Mouse (Mus musculus) kidney, adult 18-20 months (tissue): ENCODE measurements at regions not wholly inside any gene's neighbourhood (a gene's known extent, or its start where the extent isn't known, plus 50 kb on each side); places are given as distances from the start of the nearest gene placed in this dataset.

ENCODE experiments used
- DNase-seq: peaks from one replicate; pipeline ENCODE4 v3.0.0; 2021

DNA sequence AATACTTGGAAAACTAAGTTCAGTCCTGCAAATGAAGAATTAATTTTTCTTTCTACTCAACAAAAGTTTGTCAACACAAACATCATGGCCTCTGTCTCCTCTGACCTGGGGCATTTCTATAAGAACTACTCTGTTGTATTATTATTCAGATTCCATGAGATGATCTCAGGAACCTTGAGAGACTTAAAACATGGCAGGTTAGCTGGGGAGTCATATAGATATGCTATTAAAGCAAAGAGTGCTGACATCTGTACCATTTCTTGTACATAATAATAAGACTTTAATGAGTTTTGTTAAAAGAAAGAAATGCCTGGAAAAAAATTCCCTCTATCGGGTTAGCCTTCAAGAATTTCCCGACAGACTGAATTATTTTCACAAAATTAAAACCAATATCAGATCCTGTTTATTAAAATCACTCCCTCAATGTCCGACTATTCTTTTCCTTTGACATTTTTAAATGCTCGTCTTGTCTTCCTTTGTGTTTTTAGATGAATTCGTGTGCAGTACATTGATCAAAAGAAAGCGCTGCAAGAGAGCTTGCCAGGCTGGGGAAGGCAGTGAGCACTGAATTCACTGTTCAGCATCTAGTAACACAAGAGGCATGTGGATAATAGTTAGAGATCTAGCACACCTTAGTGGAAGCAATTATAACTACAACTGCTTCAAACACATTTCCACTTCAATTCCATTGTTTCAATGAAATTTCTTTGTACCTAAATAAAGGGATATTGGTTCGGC is 145.0 kb upstream of the Cxadr start:
- no peak for DNase-seq

DNA sequence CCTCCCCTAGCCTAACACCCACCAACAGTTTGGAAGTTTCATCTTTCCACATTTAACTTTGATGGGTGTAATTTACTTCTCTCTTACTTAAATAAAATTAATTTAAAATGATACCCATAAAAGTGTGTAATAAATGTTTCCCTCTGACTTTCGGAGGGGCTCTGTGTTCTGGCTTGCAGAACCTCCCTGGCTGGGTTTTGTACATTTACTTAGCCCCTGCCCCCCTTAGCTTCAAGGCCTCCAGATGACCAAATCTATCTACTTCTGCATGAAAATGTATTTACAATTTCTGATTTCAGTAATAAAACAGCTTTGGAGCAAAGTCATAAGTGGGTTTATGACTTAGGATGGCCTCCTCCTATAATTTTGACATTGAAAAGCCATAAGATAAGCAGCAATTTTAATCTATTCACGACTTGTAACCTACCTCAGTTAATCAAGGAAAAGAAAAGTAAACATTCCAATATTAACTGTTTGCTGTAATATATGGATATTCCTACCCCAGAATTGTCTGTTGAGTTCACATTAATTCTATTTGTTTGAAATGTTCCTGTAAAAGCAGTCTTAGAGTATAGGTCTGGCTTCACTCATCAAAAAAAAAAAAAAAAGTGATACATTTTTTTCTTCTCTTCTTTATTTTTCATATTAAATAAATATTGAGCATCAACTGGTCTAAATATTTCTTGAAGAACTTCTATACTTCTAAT is 147.2 kb upstream of the Cxadr start:
- DNase-seq = no peak

DNA sequence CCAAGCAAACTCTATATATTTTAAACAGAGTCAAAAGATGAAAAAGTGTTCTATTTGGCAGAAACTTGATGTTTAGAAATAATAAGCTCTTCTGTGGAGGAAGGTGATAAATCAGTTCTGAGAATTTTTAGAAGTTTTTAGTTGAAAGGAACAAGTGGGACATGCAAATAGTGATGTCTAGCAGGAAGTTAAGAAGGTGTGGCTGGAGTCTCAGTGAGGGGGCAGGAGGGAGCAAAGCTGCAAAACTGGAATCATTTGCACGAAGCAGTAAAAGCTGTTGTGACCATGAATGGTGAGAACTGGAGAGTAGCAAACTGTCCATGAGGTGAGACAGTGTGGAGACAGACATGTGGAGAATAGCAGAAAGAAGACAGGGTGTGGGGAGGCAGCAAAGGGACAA is 157.1 kb upstream of the Cxadr start:
- no peak for DNase-seq

DNA sequence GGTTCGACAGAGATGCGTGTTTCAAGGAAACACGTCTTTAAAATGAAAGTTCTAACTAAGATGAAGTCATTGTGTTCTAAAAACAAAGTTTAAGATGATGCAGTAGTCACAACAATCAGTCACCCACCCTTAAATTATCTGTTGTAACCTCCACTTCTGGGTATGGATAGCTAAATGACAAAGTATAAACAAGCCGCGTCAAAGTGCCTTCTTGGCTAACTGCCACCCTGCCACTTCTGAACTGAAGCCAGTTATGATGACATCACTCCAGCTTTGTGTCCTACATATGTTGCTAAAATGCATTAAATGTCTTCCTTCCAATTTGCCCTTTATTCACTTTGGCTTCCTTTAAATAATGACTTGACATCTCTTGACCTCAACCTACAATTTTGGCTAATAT is 165.8 kb upstream of the Cxadr start:
- no peak for DNase-seq

DNA sequence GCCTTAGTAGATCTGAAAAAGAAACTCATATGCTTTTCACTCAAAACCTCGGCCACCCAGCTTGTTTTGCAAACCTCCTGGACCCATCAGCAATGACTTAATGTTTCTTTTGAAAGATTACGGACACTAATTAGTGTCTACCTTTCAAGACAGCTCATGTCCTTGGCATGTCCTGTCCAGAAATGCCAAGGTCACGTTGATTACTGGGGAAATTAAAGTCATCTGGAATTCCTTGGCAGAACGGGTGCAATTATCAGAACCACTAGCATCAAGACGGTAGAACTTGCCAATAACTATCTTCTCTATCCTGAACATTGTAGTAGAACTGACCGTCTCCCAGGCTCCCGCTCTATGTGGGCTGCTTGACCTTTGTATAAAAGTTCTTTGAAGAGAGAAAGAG is 166.8 kb upstream of the Cxadr start:
- no peak for DNase-seq

DNA sequence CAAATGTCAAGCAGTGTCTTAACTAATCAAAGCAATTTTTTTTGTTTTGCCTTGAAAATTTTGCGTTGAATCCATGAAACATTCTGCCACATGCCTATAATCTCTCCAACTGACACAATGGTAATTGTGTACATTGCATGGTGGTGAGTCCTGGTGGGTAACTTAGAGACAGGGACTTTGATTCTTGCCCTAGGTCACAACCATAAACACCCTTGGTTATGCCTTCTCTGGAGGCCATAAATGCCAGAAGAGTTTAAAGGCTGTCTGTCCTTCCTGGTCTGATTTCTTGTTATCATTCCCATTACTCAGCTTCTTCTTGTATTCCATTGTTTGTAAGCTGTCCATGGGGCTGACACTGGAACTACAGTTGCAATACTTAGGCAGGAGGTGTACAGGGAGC is 179.6 kb upstream of the Cxadr start:
- no peak for DNase-seq

DNA sequence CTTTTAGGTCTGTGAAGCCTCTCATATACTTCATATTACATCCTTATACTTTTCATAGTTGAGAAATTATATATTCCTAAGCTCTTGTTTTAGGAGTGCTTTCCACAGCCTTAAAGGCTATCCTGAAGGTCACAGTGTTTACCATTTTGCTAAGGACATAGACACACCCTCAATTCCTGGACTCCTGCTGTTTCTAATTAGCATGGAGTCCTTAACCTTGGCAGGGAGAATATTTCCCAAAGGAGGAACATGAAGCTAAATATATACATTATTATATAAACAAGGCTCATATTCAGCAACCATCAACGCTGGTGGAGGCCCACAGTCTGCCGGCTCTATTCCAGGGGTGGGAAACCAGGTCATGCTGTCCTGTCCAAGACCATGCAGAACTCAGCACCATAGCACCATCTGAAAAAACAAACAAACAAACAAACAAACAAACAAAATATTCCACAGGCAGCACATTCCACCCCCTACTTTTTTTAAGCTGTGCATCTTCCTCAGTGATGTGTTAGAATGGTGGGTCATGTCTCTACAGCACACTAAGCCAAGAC is 180.9 kb upstream of the Cxadr start:
- no peak for DNase-seq

DNA sequence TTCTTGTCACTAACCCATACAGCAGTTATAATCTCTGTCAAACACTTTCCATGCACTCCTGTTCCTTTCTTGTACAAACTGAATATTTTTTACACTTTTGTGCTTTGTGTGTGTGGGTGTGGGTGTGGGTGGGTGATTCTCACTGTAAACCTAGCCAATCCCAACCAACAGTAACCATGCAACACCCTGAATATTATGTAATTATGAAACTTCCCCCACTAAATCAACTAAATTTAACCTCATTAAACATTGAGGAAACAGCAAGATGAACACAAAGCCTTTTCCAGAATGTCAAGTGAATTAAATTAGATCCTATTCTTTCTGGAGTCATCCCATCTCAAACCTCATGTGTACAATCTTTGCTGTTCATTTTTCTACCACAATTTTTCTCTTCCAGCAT is 197.0 kb upstream of the Cxadr start:
- DNase-seq = no peak

DNA sequence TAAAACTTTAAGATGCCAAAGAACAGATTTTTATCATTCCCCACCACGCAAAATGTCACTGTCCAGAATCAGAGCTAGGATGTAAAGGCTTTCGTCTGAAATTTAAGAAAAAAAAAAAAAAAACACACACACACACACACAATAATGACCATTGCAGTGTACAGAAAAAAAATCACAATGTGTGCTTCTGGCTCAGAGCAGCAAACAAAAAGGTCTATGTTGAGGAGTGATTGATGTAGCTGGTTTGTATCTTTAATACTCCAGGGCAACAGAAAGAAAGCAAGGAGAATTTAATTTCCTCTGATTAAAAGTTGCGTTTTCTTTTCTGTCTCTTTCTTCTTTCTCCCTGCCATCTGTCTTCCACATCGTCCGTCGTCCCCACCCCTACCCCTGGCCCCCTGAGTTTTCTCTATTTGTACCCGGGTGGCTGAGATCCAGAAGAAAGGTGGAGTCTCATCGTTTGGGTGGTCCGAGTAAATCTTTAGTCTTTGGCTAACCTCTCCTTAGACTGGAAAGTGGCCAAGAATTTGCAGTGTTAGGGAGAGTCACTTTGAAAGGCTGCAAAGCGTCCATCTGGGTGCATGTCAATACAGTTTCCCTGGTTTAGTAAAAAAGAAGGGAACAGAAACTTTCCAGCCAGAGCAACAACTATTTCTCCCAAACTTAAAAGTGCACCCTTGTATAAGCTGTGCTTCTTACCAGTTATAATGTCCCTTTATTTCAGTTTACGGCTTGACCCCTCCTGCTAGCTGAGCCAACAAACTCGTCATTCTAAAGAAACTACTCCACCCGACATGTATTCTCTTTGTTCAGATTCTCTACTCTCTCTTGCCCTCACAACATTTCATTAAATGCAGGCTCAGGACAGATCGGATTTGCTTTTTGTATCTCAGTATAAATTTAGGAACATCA is 199.6 kb upstream of the Cxadr start:
- DNase-seq = no peak

DNA sequence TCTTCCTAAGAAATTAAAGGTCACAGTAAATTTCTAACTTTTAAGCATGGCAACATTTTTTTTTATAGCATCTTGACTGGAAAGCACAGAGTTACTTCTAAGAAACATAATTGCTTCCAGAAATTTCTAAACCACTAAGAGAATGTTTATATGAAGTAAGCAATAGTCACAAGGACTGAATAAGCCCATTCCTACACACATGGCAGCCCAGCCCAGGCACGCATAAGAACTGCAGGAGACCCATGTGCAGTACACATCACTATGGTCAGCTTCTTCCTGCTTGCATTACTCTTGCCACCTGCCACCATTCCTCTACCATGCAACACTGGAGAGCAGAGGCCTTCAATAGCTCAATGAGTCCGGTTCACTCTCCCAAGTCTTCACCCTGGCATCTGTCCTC is 201.4 kb upstream of the Cxadr start:
- DNase-seq = no peak

DNA sequence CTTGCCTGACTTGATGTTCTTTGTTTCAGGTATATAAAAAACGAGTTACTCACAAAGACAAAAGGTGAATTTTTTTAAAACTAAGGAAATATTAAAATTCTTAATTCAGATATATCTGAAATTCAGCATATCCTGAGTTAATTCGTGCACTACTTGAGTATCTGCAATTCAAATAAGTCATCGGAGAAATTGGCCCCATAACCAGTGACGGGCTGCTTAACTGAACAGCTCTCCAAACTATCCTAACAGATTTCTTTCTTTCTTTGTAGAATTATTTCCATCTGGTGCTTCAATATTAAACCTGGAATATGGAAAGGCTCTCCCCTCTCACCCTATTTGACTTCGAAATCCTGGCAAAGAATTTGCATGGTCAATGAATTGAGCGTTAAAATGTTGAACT is 202.2 kb upstream of the Cxadr start:
- no peak for DNase-seq

DNA sequence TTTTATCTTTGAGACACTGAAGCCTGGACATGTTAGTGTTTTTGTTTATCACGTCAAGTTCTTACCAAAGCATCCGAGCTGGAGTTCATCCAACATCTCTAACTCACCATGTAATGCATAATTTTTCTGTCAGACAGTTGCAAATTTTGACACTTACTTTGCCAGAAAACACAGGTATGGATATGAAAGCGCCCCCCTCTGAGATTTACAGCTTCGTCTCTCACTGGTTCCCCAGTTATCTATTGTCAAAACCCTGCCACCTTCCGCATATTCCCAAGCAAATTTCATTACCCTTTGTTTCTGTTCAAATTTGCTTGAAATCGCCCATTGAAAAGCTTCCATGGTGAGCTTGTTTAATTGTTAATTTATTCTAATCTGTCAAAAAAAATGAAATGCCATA is 202.7 kb upstream of the Cxadr start:
- no peak for DNase-seq

DNA sequence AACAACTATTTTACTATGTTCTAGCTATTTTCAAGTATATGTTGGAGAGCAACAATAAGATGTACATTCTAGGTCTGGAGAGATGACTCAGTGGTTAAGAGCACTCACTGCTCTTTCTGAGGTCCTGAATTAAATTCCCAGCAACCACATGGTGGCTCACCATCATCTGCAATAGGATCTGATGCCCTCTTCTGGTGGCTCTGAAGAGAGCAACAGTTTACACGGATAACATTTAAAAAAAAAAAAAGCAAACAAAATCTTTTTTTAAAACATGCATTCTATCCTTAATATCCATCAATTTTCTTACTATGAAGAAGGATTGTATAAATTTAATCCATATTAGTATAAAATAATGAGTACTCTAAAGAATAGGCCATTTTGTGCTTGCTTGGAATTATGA is 204.7 kb upstream of the Cxadr start:
- DNase-seq = no peak

DNA sequence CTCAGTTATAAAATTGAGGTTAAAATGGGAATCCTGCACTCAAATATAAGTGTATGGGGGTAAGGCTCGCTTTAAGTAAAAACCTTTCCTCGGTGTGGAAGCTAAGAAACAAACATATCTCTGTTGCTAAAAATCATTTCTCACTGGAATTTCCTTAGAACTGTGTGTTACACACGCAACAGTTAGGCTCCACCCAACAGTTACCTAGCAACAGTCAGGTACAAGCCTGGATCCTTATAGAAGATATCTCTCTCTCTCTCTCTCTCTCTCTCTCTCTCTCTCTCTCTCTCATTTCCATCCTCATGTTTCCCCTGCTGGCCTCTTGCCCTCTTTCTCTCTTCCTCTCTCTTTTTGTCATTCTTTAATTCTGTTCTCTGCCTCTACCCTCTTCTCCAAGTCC is 211.1 kb upstream of the Cxadr start:
- no peak for DNase-seq

DNA sequence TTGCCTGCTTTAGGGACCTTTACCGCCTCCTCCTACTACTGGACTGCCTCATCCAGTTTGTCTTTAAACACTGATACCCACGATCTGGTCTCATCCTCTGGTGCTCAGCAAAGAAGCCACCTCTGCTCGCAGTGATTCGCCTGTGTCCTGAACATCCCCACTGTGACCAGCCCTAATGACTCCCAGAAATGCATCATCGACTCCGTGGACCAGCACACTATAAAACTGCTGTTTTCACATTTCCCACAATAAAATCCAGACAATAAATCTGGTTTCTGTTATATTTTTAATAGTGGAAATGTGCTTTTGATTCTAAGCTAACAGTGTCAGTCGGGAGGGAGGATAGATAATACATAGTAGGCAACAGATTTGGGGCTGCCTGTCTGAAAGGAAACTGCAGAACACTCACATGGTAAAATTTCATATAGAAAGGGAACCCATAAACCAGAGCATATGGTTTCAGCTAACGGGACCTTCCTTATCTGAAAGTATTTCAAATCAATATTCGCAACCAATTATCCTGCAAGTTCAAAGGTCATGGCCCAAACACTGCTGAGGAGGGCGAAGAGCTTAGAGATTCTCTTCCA is 233.7 kb upstream of the Cxadr start:
- DNase-seq = no peak

DNA sequence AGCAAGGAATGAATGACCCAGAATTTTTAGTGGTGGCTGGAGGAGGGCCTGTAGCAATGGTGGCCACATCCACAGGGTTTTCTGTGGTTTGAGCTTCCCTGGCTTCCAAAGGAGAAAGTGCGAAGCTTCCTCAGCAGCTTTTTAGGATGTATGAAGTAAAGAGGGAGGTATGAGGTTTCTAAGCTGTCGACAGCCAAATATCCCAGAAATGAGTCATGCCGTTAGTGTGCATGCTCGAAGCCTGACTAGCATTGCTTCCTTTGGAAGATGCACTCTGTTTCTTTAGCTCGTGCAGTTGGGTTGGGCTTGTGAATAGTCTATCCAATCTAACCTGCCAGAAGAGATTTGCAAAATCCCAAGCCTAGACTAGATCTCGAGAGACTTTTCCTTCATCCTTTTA is 240.8 kb upstream of the Cxadr start:
- no peak for DNase-seq

DNA sequence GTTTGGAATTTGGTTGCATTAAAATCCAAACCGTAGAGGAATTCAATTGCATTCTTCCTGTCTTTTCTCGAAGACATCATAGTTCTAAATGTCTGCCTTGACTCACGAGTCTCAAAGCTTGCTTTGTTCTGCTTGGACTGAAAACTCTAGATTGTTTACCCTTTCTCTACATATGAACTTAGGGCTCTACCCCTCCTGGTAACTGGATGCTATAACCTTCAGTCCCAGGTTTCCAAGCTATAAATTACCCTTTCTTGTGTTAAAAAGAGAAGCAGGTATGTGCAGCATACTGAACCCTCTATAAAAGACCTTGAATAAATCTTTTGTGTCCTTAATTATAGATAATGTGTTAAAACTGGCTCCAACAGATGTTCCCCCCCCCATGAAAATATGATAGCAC is 243.7 kb upstream of the Cxadr start:
- no peak for DNase-seq

DNA sequence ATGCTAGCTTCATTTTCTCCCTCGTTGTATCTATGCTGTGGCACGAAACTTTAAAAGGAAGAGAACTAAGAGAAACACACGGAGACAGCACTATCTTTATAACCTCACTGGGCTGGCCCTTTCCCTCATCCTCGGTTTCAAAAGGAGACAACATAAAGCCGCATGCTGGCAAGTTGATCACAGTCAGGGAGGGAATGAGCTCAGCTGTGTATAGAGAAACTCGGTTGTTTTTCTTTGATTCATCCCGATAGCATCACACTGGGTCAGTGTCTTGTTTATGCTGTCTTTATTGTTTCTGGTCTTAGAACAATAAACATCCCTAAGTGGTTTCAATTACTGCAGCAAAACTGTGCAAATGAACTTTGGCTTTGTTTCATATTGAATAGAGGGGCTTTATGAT is 249.2 kb upstream of the Cxadr start:
- no peak for DNase-seq

DNA sequence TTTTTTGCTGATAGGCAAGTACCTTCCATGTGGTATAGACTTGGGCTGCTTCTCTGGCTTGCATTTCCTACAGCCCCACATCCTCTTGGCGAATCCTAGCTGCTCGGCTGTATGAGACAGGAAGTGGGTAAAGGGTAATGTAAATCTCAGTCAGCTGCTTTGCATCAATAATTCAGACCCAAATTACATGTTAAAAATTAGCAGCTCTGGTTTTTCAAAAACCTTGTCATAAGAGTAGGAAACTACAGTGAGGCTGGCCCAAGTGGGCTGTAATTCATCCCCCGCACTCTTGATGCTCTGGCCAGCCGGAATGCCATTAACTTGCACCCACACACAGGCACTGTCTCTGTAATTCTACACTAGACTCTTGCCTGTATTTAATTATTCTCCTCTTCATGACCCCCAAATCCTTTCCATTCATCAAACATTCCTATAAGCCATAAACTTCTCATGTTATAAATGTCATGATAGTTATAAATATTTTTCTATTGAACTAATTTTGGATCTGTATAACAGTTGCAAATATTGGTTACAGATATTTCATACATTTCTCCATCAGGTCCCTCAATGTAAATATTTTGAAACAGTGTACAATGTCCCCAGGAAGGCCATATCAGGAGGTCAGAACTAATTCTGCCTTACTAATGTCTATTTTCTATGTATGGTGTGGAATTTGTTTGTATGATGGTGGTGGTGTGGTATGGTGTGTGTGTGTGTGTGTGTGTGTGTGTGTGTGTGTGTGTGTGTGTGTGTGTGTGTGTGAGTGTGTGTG is 261.0 kb upstream of the Cxadr start:
- DNase-seq = no peak

DNA sequence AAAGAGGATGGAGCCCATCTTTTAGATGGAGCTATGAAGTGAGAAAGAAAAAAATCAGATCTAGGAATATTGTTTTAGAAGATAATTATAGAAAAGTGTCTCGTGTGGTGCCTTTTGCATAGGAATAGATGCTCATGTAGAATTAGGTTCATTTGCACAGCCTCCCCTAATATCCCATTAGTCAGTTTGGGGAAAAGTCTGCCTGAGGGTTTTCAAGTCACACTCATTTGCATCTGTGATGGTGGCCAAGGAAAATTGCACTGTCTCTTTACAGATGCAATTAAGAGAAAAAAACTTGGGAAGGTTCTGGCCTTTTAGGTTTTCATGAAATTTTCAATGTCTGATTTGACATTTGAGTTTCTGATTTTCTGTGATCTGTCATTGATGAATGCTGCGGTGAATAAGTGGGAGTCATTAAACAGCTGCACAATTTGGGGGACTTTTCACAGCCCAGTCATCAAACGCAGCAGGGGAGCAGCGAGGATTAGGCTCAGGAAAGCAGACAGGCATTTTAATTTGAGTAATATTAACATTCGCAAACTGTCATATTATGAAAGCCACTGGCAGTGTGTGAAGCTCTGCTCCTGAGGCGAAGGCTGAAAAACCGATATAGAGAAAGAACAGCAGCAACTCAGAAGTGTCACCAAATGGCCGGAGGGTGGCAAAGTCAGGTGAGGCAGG is 281.5 kb upstream of the Cxadr start:
- DNase-seq = no peak

DNA sequence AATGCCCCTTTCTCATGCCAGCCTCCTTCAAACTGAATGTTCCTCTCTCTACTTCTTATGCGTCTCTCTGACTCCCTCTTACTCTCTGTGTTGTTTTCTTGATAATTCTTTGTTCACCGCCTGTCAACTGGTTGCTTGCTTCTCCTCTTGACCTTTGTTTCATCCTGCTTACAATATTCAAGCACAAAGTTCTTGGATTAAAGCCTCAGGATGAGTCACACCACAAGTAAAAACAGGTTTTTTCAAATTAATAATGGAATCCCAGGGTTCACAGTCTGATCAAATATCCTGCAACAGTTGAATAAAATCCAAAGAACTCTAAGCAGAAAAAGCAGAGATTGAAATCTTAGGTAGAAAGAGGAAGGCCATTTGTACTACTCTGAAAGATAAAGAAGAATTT is 285.9 kb upstream of the Cxadr start:
- no peak for DNase-seq
